Mouse (Mus musculus): ENCODE results near the gene Baz1a.

The Baz1a gene

DNA sequence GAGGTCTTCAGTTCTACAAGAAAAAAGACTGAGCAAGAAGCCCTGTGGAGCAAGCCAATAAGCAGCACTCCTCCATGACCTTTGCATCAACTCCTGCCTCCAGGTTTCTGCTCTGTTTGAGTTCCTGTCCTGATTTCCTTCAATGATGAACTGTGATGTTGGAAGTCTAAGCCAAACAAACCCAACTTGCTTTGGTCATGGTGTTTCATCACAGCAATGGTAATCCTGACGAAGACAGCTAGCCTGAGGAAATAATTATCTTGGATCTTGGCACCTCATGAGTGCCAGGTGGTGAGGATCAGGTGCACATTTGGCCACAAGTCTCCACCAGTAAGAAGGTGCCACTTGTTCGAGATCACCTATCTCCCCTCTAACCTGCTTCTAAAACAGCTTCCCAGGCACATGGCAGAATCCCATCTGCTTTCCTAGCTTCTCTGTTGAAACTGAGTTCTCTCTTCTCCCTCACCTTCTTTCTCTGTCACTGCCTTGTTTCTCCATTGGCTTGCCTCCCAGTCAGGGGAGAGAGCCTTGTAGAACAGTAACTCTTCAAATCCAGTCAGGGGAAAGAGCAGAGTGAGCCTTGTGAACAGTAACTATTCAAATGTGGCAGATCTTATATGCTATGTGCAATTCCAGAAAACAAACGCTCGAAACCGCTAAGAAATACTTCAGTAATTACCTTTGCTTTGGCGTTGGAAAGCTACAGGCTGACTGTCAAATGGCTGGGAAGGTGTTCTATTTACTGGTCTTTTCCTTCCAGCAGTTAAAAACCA, at the start of gene Baz1a:
TSS of gene Baz1a (minus strand) at position 723 of the 773 bp plus-strand sequence.
- DNase-seq (ENCODE audit: low read depth), result no peak

DNA sequence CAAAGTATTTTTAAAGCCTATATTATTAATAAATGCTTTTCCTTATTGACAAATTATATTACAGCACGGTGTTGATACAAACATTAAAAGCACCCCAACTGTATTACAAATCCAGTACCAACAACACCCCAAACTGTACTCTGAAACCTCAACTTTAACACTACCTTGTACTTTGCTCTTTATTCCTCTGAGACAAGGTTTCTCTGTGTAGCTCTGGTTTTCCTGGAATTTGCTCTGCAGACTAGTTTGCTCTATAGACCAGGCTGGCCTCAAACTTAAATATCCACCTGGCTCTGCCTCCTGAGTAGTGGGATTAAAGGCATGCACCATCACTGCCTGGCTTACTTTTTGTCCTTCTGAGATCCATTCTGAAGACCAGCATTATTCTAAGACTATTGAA, 48.0 kb upstream of the Baz1a start:
- no peak for DNase-seq (ENCODE audit: low read depth)

DNA sequence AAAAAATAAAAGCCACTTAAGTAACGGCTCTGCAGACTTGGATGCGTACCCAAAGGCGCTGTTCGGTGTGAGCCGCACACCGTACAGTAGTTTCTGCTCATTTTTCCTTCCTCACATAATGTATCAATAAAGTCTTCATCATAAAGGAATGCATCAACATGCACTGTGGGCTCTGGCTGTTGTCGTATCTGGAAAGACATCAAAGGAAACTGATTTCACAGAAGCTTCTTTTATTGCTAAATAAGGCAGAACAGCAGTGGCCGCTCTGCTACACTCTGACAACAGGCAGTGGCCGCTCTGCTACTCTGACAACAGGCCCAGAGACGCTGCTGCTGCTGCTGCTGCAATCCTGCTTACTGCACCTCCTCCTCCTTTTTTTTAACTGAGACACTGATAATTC, 46.9 kb upstream of the Baz1a start:
- no peak for DNase-seq (ENCODE audit: low read depth)

DNA sequence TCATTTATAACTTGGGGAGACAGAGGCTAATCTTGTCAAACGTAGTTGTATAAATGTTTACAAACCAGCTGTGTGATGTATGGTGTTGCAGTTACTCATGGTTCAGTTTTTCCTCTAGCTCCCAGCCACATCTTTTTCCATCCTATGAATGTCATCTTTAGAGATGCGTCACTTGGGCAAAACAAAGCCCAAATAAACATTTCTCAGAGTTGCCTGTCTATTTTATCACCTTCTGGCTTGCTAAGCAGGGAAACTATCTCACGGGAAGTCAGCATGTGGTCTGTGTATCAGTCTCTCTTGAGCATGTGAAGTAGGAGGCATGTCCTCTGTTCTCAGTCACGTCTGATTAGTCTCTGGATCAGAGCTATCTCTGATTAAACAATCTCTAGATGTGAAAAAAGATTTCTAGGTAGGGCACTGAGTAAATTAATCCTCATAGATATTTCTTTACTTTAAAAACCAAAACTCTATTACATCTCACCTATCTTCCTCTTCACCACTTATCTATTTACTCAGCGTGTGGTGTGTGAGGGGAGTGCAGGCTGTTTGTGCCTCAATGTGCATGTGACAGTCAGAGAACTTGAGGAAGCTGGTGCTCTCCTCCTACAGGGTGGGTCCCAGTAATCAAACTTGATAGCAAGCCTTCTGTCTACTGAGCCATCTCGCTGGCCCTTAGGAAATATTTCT, 46.2 kb upstream of the Baz1a start:
- peak; percentile 57 for DNase-seq (ENCODE audit: low read depth)

DNA sequence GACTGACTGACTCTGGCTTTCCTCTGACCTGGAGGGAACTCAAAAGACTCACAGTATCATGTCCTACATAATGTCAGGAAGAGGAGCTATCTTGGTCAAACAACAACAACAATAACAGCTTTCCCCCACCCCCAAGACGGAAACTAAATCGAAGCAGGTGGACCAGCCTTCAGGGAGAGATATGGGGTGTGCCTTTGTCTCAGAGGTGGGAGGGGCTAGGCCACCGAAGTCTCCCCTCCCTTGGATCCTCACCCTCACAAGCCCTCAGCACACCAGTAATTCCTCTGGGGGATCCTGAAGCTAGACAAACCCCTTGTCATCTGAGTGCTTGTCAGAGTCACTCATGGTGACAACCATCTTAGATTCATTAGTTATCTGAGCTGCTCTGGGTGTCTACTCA, 45.7 kb upstream of the Baz1a start:
- peak; percentile 47 for DNase-seq (ENCODE audit: low read depth)

DNA sequence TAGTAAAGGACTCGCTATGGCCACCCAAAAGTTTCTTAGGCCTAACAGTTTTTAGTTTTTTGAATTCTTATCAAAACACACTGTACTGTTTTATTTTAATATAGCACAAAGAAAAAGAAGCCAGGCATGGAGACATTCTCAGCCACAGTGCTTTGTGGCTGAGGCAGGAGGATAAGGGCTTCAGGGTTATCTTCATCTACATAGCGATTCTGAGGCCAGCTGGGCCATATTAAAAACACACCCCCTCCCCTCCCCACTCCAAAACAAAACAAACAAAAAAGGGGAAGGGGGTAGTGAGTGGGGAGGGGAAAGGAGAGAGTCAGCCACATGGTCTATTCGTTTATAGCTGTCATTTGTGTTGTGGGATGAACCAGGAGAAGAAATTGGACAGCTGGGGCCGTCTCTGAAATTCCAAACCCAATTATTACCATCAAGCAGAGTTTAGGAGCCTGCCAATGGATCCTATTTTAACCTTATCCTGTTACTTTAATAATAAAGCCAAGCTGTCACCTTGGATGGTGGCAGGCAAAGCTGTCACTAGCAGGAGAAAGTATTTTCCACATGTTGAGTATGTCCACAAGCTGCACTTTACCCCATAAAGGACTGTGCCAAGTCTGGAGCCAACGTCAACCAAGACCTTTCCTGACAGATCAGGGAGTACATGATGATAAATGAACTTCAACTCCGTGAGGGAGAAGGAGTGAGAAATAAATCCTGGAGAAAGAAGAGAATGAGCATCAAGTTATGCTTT, 44.9 kb upstream of the Baz1a start:
- no peak for DNase-seq (ENCODE audit: low read depth)

DNA sequence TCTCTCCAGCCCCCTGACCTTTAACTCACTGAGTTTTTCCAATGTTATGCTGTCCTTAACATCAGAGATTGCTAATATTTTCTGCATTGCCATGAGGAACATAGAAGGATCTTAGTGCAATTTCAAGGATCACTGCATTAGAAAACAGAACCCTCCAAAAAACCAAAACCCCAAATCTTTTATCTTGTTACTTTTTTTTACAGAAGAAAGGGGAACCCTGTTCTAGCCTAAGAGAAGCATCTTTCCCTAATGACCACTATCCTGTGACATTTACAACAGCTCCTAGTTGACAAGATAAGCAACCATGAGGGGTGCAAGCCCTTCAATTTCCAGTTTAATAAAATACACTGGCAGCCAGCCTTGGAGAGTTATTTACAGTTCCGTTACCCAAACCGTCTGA, 42.6 kb upstream of the Baz1a start:
- no peak for DNase-seq (ENCODE audit: low read depth)

DNA sequence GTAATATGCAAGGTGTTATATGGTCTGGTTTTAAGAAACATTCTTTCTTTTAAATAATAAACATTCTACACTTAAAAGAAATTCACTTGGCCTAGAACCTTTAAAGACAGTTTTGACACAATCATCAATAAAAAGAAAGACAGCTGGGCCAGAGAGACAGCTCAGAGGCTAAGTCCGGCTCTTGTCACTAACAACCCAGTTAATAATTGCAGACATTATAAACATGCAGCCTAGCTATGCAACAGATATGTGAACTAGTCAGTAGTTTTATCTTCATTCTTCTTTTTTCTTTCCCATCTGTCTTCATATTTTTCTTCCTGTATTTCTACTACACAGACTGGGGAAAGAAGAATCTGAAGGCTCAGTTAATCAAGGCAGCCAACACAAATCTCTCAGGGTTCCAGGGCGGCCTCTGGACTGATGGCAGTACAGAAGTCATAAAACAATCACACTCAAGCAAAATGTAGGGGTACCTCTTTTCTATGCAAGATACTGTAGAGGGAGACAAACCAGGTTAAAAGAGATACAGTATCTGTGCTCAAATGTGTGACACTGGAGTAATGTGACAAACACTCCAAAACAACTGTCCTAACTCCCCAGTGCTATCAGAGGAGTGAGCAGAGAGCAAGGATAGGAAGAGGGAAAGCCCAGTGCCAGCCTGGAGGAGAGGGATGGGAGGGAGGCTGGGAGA, 40.5 kb upstream of the Baz1a start:
- no peak for DNase-seq (ENCODE audit: low read depth)

DNA sequence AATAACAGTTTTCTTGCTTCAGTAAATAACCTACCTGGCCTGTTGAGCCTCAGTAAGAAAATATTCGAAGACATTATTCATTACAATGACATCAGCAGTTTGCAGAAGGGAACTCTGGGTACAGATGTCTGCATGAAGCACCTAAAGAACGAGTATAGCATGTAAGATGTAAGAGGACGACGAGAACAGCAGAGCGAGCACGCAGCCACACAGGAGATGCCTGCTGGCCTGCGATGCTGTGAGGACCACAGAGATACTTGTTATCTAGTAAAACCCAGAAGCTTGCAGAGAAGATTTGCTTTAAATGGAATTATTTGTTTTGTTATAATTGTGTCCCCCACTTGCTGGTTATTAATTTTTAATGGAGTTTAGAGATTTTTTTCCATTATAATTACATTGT, 39.1 kb upstream of the Baz1a start:
- DNase-seq (ENCODE audit: low read depth), result peak; percentile 58

DNA sequence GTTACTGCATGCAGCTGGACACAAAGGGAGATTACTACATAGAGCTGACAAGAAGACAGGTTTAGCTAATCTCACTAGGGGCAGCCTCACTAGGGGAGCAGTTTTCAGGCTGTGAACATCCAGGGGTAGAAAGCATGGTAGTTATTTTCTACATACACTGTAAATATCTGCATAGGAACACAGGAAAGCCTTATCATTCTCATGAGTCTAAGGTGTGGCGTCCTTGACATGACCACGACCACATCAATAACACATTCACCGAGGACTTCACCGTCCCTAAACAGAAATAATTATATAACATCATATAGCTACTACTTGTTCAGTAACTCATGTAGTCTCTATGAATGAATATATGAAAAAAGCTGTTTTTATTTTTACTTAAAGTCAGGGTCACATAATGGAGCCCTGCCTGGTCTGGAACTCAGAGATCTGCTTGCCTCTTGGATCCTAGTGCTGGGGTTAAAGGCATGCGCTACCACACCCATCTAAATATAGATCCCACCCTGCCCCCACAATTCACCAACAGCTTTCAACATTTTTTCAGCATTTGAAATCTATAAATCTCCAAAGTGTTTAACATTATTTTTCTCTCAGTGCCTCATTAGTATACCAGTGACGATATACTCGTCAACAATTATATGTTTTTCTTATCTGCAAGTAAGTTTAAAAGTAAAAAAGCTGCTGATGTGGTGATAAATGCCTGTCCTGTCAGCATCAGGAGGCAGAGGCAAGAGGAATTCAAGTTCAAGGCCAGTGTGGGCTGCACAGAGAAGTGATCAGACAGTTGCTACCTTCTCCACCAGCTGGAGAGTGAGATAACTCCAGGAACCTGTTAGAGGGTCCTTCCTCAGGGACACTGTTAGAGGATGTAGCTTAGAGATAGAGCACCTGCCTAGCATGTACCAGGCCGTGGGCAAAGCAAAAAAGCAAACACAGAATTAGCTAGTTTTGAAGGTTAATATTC, 37.3 kb upstream of the Baz1a start:
- DNase-seq (ENCODE audit: low read depth), result peak; percentile 87

DNA sequence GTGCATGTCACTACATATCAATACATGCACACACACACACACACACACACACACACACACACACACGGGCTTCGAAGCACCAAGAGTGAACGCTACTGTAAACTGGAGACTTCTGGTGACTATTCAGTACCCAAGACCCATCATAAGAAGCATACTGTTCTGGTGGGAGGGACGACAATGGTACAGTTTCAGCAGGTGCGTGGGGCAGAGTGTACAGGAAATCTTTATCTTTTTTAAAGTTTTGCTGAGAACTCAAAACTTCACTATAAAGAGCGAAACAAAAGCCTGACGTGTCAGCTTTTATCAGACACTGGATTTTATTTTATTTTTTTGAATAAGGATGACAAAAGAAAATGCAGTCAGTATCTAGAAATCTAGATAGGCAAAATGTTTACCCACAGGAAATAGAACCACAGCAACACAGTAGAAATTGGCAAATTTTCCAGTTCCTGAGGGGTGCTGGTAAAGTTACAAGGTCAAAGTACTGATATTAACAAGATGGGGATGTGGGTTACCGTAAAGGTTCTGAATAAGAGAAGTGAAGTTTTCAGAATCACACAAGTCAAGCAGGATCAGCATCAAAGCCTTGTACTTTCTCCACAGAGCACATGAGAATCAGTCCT, 35.7 kb upstream of the Baz1a start:
- DNase-seq (ENCODE audit: low read depth), result no peak

DNA sequence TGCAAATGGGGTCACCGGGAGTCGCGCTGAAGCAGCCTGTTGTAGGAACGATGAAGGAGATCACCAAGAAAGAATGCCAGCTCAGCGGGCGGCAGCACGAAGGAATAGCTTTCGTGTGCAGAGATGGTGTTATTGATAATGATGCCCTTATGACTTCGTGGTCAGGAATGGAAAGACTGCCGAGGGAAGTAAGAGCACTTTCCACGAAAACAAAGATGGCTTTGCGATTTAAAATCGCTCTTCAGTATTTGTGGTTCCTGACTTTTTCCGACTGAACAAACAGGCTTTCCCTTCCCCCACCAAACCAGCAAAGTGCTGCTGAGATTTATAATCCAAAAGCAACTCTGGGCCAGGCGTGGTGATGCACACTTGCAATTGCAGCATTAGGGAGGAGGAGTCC, 26.9 kb upstream of the Baz1a start:
- DNase-seq (ENCODE audit: low read depth), result no peak

DNA sequence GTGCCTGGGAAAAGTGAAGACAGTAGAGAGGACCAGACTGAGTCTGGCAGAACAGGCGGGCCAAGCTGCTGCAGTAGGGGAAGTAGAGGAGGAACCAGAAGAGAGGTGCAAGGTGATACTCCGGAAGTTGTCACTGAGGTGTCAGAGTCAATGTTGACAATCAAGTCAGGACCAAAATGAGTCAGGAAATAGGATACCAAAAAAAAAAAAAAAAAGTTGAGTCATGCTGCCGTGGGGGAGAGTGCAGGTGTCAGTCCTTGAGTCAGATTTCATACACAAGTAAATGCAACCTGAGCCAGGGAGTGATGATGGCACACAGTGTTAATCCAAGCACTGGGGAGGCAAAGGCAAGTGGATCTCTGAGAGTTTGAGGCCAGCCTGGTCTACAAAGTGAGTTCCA, 12.9 kb upstream of the Baz1a start:
- DNase-seq (ENCODE audit: low read depth), result no peak

DNA sequence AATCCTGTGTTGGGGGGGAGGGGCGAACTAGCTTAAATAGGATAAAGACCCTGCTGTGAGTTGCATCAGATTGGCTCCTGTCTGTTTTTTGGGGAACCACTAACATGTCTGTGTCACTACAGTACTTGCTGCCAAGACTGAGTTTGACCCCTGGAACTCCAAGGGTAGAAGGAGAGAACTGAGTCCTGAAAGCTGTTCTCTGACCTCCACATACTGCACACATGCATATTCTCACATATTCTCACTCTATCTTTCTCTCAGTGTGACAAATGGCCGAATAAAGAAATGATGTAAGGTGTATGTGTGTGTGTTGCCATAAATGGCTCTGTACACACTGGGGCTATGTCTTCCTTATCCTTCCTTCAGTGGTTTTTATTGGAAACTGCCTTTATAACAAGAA, 9.1 kb upstream of the Baz1a start:
- DNase-seq (ENCODE audit: low read depth), result no peak

DNA sequence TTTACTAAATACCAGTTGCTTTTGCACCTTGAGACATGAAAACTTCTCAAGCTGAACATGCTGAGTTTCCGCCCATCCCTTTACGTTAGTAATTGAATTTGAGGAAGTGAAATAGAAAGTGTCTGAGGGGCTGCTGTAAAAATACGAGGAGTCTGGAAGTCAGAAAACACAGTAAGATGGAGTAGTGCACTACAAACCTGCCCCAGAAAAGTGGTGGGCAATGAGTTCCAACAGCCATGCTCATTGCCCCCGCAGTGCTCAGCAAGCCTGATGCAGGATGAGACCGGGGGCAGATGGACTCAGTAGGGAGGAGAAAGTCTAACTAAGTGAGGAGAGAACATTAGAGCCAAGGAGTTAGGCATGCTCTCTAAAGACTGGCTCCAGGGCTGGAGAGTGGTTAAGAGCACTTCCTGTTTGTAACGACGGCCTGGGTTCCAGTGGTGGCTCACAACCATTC, 5.3 kb upstream of the Baz1a start:
- no peak for DNase-seq (ENCODE audit: low read depth)

DNA sequence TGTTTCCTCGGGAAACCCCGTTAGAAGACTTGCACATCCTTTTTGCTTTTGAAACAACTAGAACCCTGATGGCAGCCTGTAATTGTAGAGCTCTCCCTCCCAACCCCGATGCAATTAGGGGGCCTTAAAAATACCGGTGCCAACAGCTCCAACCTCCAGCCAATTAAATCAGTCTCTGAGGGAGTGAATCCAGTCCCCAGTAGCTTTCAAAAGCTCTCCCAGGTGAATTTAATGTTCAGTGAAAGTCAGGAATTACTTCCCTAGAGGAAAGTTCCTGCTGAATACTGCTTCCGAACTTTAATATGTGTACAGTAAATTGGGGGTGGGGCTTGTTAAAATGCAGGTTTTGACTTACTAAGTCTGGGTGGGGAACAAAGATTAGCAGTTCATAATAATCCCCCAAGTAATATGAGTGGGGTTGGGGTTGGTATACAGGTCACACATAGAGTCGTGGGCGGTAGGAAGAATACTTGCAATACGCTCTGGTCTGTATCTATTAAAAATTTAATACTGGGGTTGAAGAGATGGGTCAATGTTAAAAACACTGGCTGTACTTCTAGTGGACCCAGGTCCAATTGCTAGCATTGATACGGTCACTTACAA, 3.1 kb upstream of the Baz1a start:
- no peak for DNase-seq (ENCODE audit: low read depth)

DNA sequence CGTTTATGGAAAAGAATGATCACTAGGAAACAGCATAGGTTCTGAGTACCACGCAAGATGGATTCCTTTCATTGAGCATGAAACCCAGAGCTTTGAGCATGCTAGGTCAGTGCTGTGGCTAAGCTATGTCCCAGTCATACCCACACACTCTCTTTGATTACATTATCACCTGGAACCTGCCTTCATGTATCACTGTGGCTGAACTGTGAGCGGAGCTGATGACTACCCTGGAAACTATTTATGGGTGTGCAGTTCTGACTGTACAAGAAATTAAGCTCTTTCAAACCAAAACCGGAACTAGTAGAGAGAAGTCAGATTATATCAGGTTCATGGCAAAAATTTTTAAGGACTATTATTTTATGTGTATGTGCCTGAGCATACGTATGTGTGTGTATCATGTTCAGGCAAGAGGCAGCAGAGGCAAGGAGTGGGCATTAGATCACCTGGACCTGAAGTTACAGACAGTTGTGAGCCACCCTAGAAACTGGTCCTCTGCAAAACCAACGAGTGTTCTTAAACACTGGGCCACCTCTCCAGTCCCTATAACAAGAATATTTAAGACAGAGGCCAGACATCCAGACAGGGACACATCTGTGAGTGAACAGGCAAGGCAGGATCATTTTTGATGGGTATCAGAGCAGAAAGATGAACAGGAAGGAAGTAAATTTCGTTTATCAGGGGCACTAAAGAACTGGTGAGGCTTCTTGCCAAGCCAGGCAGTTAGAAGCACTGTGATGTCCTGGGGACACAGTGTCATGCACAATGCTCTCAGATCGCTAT, 2.4 kb upstream of the Baz1a start:
- DNase-seq (ENCODE audit: low read depth), result no peak

DNA sequence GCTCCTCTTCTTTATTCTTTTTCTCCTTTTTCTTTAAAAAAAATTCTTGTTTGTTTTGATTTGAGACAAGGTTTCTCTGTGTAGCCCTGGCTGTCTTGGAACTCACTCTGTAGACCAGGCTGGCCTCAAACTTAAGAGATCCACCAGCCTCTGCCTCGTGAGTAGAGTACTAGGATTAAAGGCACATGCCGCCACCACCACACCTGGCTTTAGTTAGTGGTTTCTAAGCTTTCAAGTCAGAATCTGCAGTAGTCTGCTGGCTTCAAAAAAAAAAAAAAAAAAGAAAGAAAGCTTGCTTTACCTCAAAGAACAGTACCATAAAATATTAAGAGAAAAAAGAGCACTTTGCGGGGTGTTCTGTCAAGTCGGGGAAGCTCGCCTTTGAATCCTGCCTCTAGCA, 1.3 kb upstream of the Baz1a start:
- DNase-seq (ENCODE audit: low read depth), result no peak

DNA sequence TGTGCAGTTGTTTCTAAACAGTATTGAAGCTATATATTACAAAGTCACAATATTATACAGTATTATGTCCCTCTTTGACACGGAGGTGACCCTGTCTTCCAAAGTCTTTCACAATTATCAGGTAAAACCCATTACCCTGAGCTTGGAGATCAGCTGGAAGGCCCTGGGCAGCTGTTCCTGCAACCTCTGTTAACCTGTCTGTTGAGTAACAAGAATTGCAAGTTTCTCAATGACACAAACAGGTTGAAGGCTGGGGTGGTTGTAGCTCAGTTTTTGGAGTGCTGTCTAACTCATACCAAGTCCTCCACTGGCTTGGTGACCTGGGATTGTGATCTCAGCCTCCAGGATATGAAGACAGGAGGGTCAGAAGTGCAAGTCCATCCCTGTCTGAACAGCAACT, 1.1 kb downstream of the Baz1a start:
- DNase-seq (ENCODE audit: low read depth), result no peak

Measured in c-Kit-positive CD71-positive TER-119-negative erythroid progenitor cells, embryonic 14.5 days (primary cell).